Mouse (Mus musculus): ENCODE data around the gene Ccdc62. TPM values are rescaled to one million over a fixed set of nuclear protein-coding genes. Genes with fewer than 3 reads are reported as not detected.

The Ccdc62 gene
- polyA plus RNA-seq, 1 experiment from 2014 or later, result 7.0 TPM

DNA sequence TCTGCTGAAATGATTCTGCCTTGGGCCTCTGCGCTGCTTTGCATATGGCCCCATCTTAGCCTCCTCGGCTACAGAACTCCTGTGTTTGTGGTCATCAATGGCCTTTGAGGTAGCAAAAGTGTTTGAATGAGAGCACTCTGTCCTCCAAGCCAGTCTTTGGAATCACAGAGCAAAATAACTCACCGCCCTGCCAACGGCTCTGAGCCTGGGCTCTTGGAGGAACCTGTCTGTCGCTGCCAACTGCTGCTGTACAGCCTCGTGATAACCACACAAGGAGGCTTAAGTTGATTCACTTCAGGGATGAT lies 50.7 kb downstream of the Ccdc62 start:
- no peak overlapping the region for H3K4me3 ChIP-seq (replicated peaks)
- no peaks in the 10 kb centered on the region for H3K27me3 ChIP-seq (replicated peaks)
- H3K4me1 ChIP-seq, result peaks cover 12% of the 10 kb centered on the region
- WGBS, result 69% methylated on average over 6 of the region's 6 CpGs
- no peak overlapping the region for H3K4me2 ChIP-seq
- no peaks in the 10 kb centered on the region for H3K9me3 ChIP-seq
- no peak overlapping the region for H3K9ac ChIP-seq
- no peaks in the 10 kb centered on the region for H3K36me3 ChIP-seq
- no peak overlapping the region for H3K27ac ChIP-seq
- ATAC-seq (ENCODE audit: insufficient read depth, low FRiP score, low read depth), result no peak

DNA sequence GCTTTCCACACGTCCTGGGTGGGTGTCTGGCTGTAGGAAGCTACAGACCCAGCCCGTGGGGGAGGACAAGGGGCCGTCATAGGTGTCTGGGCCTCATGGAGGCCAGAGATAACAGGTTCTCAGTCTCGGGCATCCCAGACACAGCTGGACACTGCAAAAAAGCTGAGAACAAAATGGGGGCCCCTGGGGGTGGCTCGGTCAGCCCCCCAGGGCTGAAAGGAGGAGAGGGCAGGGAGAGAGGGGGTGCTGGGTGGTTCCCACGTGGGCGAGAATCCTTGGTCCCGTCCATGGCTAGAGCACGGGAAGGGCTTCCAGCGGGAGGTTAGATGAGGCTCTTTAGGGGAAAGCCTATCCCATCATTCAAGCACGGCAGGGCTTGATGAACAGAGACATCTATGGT lies 52.4 kb downstream of the Ccdc62 start:
- Histone ChIP-seq H3K4me2 (no peak overlapping the region), H3K9me3 (no peaks in the 10 kb centered on the region), H3K9ac (no peak overlapping the region), H3K4me3 (replicated peaks) (no peak overlapping the region), H3K27me3 (replicated peaks) (no peaks in the 10 kb centered on the region), H3K27ac (no peak overlapping the region), H3K4me1 (peaks cover 16% of the 10 kb centered on the region), H3K36me3 (no peaks in the 10 kb centered on the region)
- ATAC-seq (ENCODE audit: insufficient read depth, low FRiP score, low read depth), result no peak
- 70% methylated on average over 11 of the region's 11 CpGs for WGBS

DNA sequence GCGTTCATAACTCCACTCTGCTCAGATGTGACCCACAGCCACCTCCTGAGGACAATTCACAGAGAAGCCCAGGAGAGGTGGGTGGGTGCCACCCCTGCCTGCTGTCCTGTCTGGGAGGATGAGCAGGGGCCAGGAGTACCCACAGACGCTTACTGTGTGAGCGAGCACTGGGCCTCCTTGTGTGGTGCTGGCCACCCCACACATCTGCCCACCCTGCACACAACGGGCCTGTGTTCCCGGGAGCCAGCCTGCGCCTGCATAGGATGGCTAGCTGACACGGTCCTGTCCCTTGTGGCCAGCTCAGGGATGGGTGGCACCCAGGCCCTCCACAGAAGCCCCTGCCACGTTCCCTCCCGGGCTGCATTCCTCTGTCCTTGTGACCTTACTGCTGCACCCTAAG lies 55.0 kb downstream of the Ccdc62 start:
- 74% methylated on average over 9 of the region's 9 CpGs for WGBS
- Histone ChIP-seq H3K27me3 (replicated peaks) (no peaks in the 10 kb centered on the region), H3K9ac (no peak overlapping the region), H3K9me3 (no peaks in the 10 kb centered on the region), H3K36me3 (no peaks in the 10 kb centered on the region), H3K4me1 (peaks cover 19% of the 10 kb centered on the region), H3K27ac (no peak overlapping the region), H3K4me2 (no peak overlapping the region), H3K4me3 (replicated peaks) (no peak overlapping the region)
- ATAC-seq (ENCODE audit: insufficient read depth, low FRiP score, low read depth), result no peak

DNA sequence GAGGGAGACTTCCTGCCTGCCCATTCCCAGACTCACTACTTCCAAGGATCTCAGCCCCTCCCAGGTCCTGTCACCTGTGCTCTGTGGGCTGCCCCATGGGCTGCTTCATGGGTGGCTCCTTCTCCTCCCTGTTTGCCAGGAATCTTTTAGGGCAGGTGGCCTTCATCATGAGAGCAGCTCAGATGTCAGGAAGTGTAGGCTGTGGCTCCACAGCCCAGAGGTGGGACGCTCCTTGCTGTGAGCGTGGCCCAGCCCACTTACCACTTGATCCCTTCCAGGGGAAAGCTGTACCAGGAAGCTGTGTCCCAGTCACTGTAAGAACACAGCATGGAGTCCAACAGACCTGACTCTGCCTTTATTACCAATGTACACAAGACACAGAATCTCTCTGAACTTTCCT lies 56.4 kb downstream of the Ccdc62 start:
- Histone ChIP-seq H3K9me3 (no peaks in the 10 kb centered on the region), H3K9ac (no peak overlapping the region)
- ATAC-seq (ENCODE audit: insufficient read depth, low FRiP score, low read depth), result peak; percentile 55; the same call in 1 of the 2 replicates

DNA sequence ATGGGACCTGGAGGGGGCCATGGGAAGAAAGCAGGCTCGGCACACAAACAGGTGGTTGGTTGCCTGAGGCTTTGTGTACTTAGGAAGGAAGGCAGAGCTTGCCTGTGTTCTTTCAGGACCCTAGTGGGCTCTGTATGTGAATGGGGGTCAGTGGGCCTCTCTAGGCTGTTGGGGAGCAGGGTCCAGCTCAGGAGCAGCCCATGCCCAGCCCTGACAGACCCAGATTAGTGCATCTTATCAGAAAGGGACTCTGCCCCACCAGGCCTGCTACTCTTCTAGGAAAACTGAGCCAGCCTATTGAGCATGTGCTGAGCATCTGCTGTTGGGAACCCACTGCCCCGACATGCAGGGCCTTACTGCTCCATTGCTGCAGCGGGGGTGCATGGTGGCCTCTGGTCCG lies 57.0 kb downstream of the Ccdc62 start:
- 66% methylated on average over 4 of the region's 4 CpGs for WGBS
- Histone ChIP-seq H3K9me3 (no peaks in the 10 kb centered on the region), H3K4me3 (replicated peaks) (no peak overlapping the region), H3K4me2 (no peak overlapping the region), H3K36me3 (no peaks in the 10 kb centered on the region), H3K27ac (peak overlapping the region; percentile 81), H3K27me3 (replicated peaks) (no peaks in the 10 kb centered on the region), H3K4me1 (peaks cover 32% of the 10 kb centered on the region), H3K9ac (no peak overlapping the region)
- no peak for ATAC-seq (ENCODE audit: insufficient read depth, low FRiP score, low read depth)

More for the DNA sequence above, 56.4 kb downstream of the Ccdc62 start:
- WGBS, result 30% methylated on average over 2 of the region's 2 CpGs
- Histone ChIP-seq H3K27me3 (replicated peaks) (no peaks in the 10 kb centered on the region), H3K27ac (peak overlapping the region; percentile 81), H3K36me3 (no peaks in the 10 kb centered on the region), H3K4me1 (peaks cover 27% of the 10 kb centered on the region), H3K4me2 (no peak overlapping the region), H3K4me3 (replicated peaks) (no peak overlapping the region)

DNA sequence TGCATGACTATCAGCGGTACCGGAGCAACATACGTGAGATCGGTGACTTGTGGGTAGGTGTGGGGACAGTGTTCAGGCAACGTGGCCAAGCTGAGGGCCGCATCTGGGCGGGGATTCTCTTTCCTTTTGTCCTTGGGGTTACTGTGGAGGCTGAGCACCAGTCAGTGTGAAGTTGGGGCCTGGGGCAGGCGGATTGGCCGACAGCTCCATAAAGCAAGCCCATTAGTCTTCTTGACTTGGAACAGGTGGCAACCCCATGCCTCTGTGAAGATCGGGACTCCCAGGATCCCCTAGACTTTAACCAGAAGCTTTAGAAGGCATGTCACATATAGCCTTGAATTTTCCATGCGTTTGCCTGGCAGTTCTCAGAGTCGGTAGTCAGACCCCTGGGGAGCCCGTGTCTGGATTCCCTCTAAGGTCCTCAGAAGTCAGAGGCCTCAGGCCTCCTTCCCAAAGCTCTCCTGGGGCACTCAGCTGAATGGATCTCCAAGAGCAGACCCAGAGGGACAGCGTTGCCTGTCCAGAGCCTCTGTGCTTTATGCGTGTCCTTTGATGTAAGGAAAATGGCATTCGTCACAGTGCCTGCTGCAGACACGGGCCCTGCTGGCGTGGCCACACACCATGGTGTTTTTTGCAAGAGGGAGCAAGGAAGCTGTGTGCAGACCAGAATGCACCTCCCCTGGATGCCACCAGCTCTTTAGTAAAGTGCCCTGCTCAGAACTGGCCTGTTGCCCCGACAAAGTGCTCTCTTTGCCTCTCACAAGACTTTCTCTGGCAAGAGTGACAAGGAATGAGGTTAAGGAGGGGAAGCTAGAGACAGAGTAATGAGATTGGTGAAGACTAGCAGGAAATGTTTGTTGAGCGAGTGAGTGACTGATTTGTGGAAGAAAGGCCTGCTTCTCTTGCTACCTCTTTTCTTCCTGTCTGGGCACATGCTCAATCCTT lies 59.7 kb downstream of the Ccdc62 start:
- H3K4me3 ChIP-seq (replicated peaks), result no peak overlapping the region
- no peak overlapping the region for H3K9ac ChIP-seq

DNA sequence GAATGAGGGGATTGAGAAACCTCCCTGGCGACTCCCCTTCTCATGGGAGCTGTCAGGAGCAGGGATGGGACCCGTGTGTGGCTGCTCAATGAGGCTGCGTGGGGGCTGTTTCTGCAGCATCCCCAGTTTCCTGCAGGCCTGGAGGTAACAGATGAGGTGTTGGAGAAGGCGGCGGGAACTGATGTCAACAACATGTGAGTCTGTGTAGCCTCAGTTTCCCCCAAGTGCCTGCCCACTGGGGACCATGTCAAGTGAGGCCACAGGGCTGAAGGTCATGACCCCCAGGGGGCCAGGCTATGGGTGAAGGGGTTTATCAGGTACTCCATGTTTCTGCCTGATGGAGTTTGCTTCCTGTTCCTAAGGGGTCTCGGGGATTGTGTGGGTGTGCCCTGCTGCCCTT lies 60.8 kb downstream of the Ccdc62 start:
- Histone ChIP-seq H3K36me3 (no peaks in the 10 kb centered on the region), H3K4me1 (peaks cover 27% of the 10 kb centered on the region), H3K27me3 (replicated peaks) (no peaks in the 10 kb centered on the region), H3K4me2 (no peak overlapping the region), H3K9ac (no peak overlapping the region), H3K27ac (peak overlapping the region; percentile 61; the same call in 1 of the 2 replicates), H3K4me3 (replicated peaks) (no peak overlapping the region), H3K9me3 (no peaks in the 10 kb centered on the region)
- 78% methylated on average over 6 of the region's 6 CpGs for whole genome bisulfite sequencing
- no peak for ATAC-seq (ENCODE audit: insufficient read depth, low FRiP score, low read depth)

More for the DNA sequence above, 59.7 kb downstream of the Ccdc62 start:
- Histone ChIP-seq H3K9me3 (no peaks in the 10 kb centered on the region), H3K27ac (no peak overlapping the region), H3K36me3 (no peaks in the 10 kb centered on the region), H3K4me2 (no peak overlapping the region), H3K27me3 (replicated peaks) (no peaks in the 10 kb centered on the region), H3K4me1 (peaks cover 32% of the 10 kb centered on the region)
- ATAC-seq (ENCODE audit: insufficient read depth, low FRiP score, low read depth), result no peak
- WGBS, result 64% methylated on average over 20 of the region's 20 CpGs

DNA sequence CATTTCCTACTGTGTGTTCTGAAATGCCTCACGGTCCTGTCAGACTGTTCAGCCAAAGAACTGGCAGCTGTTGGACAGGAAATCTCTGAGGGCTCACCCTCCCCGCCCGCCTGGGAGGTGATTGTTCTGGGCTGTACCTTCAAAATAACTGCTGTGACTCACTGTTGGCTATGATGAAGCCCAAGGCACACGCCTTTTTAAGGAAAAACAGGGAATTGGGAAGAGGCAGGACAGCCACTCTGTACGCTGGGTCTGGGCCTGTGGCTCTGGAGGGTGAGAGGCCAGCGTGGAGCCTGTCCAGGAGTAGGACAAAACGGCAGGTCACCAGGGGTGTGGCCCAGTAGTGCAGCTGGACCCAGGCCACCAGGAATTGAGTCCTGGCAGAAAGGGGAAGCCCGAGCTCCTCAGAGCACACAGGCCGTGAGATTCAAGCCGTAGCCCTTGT lies 61.7 kb downstream of the Ccdc62 start:
- Histone ChIP-seq H3K9me3 (no peaks in the 10 kb centered on the region), H3K36me3 (no peaks in the 10 kb centered on the region), H3K4me1 (peaks cover 21% of the 10 kb centered on the region), H3K27ac (peak overlapping the region; percentile 61), H3K27me3 (replicated peaks) (no peaks in the 10 kb centered on the region), H3K4me3 (replicated peaks) (no peak overlapping the region), H3K9ac (no peak overlapping the region), H3K4me2 (no peak overlapping the region)
- WGBS, result 54% methylated on average over 10 of the region's 10 CpGs
- ATAC-seq (ENCODE audit: insufficient read depth, low FRiP score, low read depth), result no peak

DNA sequence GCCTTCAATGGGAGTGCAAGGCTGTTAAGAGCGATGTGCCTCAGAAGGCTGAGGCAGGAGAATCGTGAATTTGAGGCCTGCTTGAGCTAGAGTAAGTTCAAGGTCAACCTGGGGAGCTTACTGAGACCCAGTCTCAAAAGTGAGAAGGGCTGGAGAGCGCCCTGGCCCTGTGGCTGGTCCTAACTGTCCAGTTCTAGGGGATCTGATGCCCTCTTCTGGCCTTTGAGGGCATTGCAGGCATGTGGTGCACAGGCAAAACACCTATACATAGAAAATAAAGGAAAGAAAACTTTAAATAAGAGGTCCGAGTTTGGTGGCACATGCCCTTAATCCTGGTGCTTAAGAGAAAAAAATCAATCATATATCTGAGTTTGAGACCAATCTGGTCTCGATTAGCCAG lies 62.3 kb downstream of the Ccdc62 start:
- no peaks in the 10 kb centered on the region for H3K27me3 ChIP-seq (replicated peaks)
- no peak overlapping the region for H3K9ac ChIP-seq
- no peaks in the 10 kb centered on the region for H3K9me3 ChIP-seq
- peak overlapping the region; percentile 61; the same call in 1 of the 2 replicates for H3K27ac ChIP-seq
- no peaks in the 10 kb centered on the region for H3K36me3 ChIP-seq
- no peak overlapping the region for H3K4me2 ChIP-seq
- WGBS, result 36% methylated on average over 5 of the region's 5 CpGs
- H3K4me1 ChIP-seq, result peaks cover 16% of the 10 kb centered on the region
- peak; percentile 16; the same call in 1 of the 2 replicates for ATAC-seq (ENCODE audit: insufficient read depth, low FRiP score, low read depth)
- no peak overlapping the region for H3K4me3 ChIP-seq (replicated peaks)

DNA sequence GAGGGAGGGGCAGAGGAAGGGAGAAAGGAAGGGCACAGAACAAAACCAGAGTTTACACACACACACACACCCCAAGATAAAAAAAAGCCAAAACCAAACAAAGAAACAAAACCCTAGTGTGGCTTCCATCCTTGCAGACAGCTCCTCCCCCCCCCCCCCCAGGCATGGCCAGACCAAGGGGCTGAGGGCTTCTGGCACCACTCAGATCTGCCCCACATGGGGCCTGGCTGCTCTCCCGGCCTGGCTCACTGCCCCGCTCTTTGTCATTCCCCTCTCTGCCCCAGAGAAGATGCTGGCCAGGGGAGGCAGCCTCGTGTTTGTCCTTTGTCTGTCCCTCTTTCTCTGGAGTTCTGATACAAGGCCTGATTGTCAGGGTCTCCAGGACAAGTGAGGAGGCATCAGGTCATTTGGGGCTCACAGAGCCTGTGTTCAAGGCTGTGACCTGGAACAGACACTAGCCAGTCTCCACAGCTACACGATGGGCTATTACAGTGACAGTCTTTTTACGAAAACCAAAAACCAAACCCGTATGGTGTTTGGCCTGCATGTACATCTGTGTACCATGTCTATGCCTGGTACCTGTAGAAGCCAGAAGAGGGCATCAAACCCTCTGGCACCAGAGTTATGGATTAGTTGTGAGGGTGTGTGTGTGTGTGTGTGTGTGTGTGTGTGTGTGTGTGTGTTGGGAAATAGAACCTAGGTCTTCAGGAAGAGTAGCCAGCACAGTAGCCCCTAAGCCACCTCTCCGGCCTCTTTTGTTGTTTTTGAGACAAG lies 63.0 kb downstream of the Ccdc62 start:
- H3K27me3 ChIP-seq (replicated peaks), result no peaks in the 10 kb centered on the region
- no peaks in the 10 kb centered on the region for H3K9me3 ChIP-seq
- no peaks in the 10 kb centered on the region for H3K36me3 ChIP-seq
- no peak overlapping the region for H3K4me3 ChIP-seq (replicated peaks)
- 66% methylated on average over 7 of the region's 7 CpGs for WGBS
- H3K9ac ChIP-seq, result no peak overlapping the region
- no peak for ATAC-seq (ENCODE audit: insufficient read depth, low FRiP score, low read depth)
- H3K27ac ChIP-seq, result no peak overlapping the region
- H3K4me2 ChIP-seq, result no peak overlapping the region
- H3K4me1 ChIP-seq, result peaks cover 16% of the 10 kb centered on the region

DNA sequence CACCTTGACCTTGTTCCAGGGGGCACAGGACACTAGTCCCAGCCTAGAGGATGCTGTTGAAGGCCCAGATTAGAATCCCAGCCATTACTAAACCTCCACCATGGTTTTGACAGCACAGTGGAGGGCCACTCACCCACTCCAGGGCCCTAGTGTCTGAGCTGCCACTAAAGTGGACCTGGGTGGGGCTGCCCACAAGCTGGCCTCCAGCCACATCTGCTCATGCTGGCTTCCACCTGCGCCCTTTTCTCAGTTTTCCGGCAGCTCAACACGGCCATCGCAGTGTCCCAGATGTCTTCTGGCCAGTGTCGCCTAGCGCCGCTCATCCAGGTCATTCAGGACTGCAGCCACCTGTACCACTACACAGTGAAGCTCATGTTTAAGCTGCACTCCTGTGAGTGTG lies 64.0 kb downstream of the Ccdc62 start:
- no peaks in the 10 kb centered on the region for H3K9me3 ChIP-seq
- no peak overlapping the region for H3K9ac ChIP-seq
- WGBS, result 90% methylated on average over 7 of the region's 7 CpGs

DNA sequence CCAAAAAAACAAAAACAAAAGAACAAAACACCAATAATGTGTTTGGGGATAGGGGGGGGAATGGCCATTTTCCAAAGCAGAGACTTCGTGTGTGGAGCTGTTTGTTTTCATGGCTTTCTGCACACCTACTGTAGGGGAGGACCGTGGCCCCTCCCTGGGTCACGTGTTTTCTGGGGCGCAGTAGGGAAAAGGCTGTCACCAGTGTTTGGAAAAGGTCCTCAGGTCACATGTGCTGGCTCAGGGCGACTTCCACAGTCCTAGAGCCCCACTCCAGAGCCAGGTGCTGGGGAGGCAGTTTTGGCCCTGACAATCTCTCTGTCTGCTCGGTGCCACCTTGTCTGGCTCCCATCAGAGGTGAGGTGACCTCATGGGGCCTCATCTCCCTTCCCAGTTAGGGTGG lies 64.9 kb downstream of the Ccdc62 start:
- Histone ChIP-seq H3K4me3 (replicated peaks) (no peak overlapping the region), H3K27ac (no peak overlapping the region), H3K36me3 (no peaks in the 10 kb centered on the region), H3K27me3 (replicated peaks) (no peaks in the 10 kb centered on the region), H3K4me2 (no peak overlapping the region), H3K4me1 (peaks cover 13% of the 10 kb centered on the region; the same call in 1 of the 2 replicates), H3K9me3 (no peaks in the 10 kb centered on the region), H3K9ac (no peak overlapping the region)
- 63% methylated on average over 6 of the region's 6 CpGs for WGBS
- no peak for ATAC-seq (ENCODE audit: insufficient read depth, low FRiP score, low read depth)

More for the DNA sequence above, 64.0 kb downstream of the Ccdc62 start:
- no peaks in the 10 kb centered on the region for H3K36me3 ChIP-seq
- H3K4me1 ChIP-seq, result peaks cover 13% of the 10 kb centered on the region; the same call in 1 of the 2 replicates
- H3K4me3 ChIP-seq (replicated peaks), result no peak overlapping the region
- H3K4me2 ChIP-seq, result no peak overlapping the region
- no peak overlapping the region for H3K27ac ChIP-seq
- ATAC-seq (ENCODE audit: insufficient read depth, low FRiP score, low read depth), result no peak
- H3K27me3 ChIP-seq (replicated peaks), result no peaks in the 10 kb centered on the region
